Mouse (Mus musculus): ENCODE data around the gene Foxo3.

DNA sequence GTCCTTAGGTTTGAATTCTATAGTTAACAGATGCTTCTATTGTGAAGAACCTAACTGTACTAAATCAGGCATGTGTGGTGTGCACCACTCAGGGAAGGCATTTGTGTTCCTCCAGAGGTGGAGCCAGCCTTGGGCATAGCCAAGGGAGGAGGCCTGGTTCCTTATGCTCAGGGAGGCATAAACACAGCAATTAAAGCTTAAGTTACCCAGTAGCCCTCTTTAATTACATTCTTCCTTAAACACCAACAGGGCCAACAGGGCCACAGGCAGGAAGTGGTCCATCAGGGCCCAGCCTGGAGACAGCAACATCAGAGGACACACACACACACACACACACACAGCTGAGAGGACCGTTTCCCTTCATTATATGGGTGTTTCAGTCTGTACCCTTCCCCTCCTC, 102.7 kb downstream of the Foxo3 start:
- TF ChIP-seq CTCF (IDR thresholded peaks at IDR 0.05; ENCODE audit: low read depth) (no peak), EP300 (optimal IDR thresholded peaks at IDR 0.05) (no peak)

Data from stomach, postnatal 0 days (tissue).